Mouse (Mus musculus): ENCODE data around the gene Bcl2. TPM values are rescaled to one million over a fixed set of nuclear protein-coding genes. Genes with fewer than 3 reads are reported as not detected.

Bcl2 gene
- total and polyA plus RNA-seq, 3 experiments, result 4.5 to 13.6 (median 8.7) TPM

DNA sequence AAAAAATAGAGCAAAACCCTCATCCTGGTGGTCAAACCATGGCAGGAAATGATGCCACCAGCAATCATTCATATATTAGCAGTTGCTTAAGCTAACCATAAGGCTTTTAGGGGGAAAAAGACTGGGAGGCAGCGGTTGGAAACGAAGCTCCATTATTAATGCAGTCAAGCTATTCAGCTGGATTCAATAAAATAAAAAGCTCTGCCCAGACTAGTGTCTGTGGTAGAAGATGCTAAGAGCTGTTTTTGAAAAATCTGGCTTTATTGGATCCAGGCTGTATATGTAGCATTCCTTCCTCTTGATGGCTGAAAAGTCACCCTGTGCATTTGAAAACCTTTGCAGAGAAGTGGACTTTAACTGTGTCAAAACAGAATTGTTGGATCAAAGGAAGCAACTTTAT is 141.6 kb downstream of the Bcl2 start:
- in situ Hi-C loops (cut with MboI; ENCODE audit: low pct_ligation_motif_present, low pct_unique_long_range_greater_than_20kb, low sequenced_read_pairs), result loop anchor here (5.0 kb wide), 1 partner anchor 45 kb away; no protein-coding TSS in a partner anchor
- DNase-seq (ENCODE audit: extremely low read depth), result no peak
- dilution Hi-C loops (cut with MboI; ENCODE audit: extremely low pct_ligation_motif_present, extremely low pct_unique_long_range_greater_than_20kb, low sequenced_read_pairs), result no loop called here
- TF ChIP-seq TCF12 (IDR thresholded peaks at IDR 0.05; ENCODE audit: low read depth, low read length) (no peak), PAX5 (IDR thresholded peaks at IDR 0.05; ENCODE audit: low read length) (no peak), NRF1 (IDR thresholded peaks at IDR 0.05; ENCODE audit: low read depth, low read length) (no peak), USF2 (conservative IDR thresholded peaks at IDR 0.05; ENCODE audit: low read depth, low read length) (no peak), HCFC1 (IDR thresholded peaks at IDR 0.05; ENCODE audit: low read depth, low read length) (no peak), JUND (conservative IDR thresholded peaks at IDR 0.05; ENCODE audit: low read depth, low read length) (no peak), TBP (conservative IDR thresholded peaks at IDR 0.05; ENCODE audit: low read depth, low read length) (no peak), USF1 (IDR thresholded peaks at IDR 0.05; ENCODE audit: low read depth, low read length) (no peak), SMC3 (IDR thresholded peaks at IDR 0.05; ENCODE audit: low read depth, low read length) (no peak), JUN (IDR thresholded peaks at IDR 0.05; ENCODE audit: insufficient read depth, low read depth, low read length) (no peak), RCOR1 (conservative IDR thresholded peaks at IDR 0.05; ENCODE audit: low read depth, low read length) (no peak), POLR2AphosphoS2 (IDR thresholded peaks at IDR 0.05; ENCODE audit: low read depth, low read length) (no peak), CHD1 (IDR thresholded peaks at IDR 0.05; ENCODE audit: low read depth, low read length) (no peak), CTCF (conservative IDR thresholded peaks at IDR 0.05 in 1 of 2, IDR thresholded peaks at IDR 0.05 in 1 of 2; ENCODE audit: low read depth in 2 of 2, low read length in 2 of 2) (no peak), EP300 (IDR thresholded peaks at IDR 0.05; ENCODE audit: low read length) (no peak), ZKSCAN1 (IDR thresholded peaks at IDR 0.05; ENCODE audit: borderline replicate concordance, low read depth, low read length) (no peak), E2F4 (IDR thresholded peaks at IDR 0.05; ENCODE audit: insufficient replicate concordance, low read depth, low read length) (no peak)
- no peak overlapping the region for H3K27ac ChIP-seq (ENCODE audit: insufficient read depth, low read depth)
- H3K27me3 ChIP-seq (replicated peaks), result no peaks in the 10 kb centered on the region
- H3K4me1 ChIP-seq (ENCODE audit: control insufficient read depth in 1 of 2, insufficient read depth in 2 of 2), result peaks cover 22 to 61% of the 10 kb centered on the region in 2 experiments
- H3K36me3 ChIP-seq (replicated peaks in 1 of 2; ENCODE audit: control insufficient read depth in 1 of 2, insufficient read depth in 1 of 2, low read length in 1 of 2), result peaks cover 2 to 3% of the 10 kb centered on the region in 2 experiments
- H3K9ac ChIP-seq (ENCODE audit: insufficient read depth, low read depth), result no peak overlapping the region
- H3K4me2 ChIP-seq (ENCODE audit: insufficient read depth, low read depth, poor library complexity, severe bottlenecking), result no peak overlapping the region
- H3K79me2 ChIP-seq (replicated peaks; ENCODE audit: control insufficient read depth, extremely low read depth, insufficient read depth, poor library complexity, severe bottlenecking), result no peaks in the 10 kb centered on the region; the same call in 1 of the 2 replicates
- no peak overlapping the region for H3K4me3 ChIP-seq (replicated peaks in 1 of 3; ENCODE audit: low read depth in 2 of 3, low read length in 2 of 3, poor library complexity in 1 of 3)
- H3K9me3 ChIP-seq (replicated peaks; ENCODE audit: low read length), result no peaks in the 10 kb centered on the region

DNA sequence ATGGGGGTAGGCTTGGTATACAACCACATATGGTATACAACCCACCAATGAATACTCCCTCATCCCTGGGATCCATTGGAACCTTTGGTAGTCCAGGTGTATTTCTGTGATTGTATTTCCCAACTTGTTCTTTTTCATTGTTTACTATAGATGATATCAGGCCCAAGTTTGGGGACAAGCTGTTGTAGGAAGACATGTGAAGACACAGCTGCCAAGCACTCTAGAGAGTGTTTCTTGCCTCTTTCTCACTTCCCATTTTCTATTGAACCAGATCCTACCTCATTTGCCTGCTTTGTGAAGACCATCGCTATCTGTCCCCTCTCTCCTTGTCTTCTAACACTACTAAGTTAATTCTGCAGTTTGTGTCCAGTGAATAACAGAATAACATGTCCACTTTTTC is 143.2 kb downstream of the Bcl2 start:
- H3K9ac ChIP-seq (ENCODE audit: insufficient read depth, low read depth), result peak overlapping the region; percentile 69
- H3K4me2 ChIP-seq (ENCODE audit: insufficient read depth, low read depth, poor library complexity, severe bottlenecking), result peak overlapping the region; percentile 44
- H3K4me3 ChIP-seq (replicated peaks in 1 of 3; ENCODE audit: low read depth in 2 of 3, low read length in 2 of 3, poor library complexity in 1 of 3), result no peak overlapping the region
- peak overlapping the region; percentile 99 for H3K27ac ChIP-seq (ENCODE audit: insufficient read depth, low read depth)
- dilution Hi-C loops (cut with MboI; ENCODE audit: extremely low pct_ligation_motif_present, extremely low pct_unique_long_range_greater_than_20kb, low sequenced_read_pairs), result no loop called here
- H3K36me3 ChIP-seq (replicated peaks in 1 of 2; ENCODE audit: control insufficient read depth in 1 of 2, insufficient read depth in 1 of 2, low read length in 1 of 2), result peaks cover 0 to 2% of the 10 kb centered on the region in 2 experiments
- no peaks in the 10 kb centered on the region for H3K27me3 ChIP-seq (replicated peaks)
- in situ Hi-C loops (cut with MboI; ENCODE audit: low pct_ligation_motif_present, low pct_unique_long_range_greater_than_20kb, low sequenced_read_pairs), result loop anchor here (5.0 kb wide), 1 partner anchor 46 kb away; no protein-coding TSS in a partner anchor
- H3K9me3 ChIP-seq (replicated peaks; ENCODE audit: low read length), result no peaks in the 10 kb centered on the region
- H3K4me1 ChIP-seq (ENCODE audit: control insufficient read depth in 1 of 2, insufficient read depth in 2 of 2), result peaks cover 29 to 73% of the 10 kb centered on the region in 2 experiments
- DNase-seq (ENCODE audit: extremely low read depth), result peak; percentile 59
- no peaks in the 10 kb centered on the region; the same call in 1 of the 2 replicates for H3K79me2 ChIP-seq (replicated peaks; ENCODE audit: control insufficient read depth, extremely low read depth, insufficient read depth, poor library complexity, severe bottlenecking)
- TF ChIP-seq POLR2A (IDR thresholded peaks at IDR 0.05; ENCODE audit: low read depth, low read length) (no peak; the same call in 1 of the 2 replicates), MAZ (IDR thresholded peaks at IDR 0.05; ENCODE audit: low read depth, low read length) (peak; percentile 71; the same call in 1 of the 2 replicates), ZC3H11A (IDR thresholded peaks at IDR 0.05; ENCODE audit: low read depth, low read length) (no peak), MEF2A (IDR thresholded peaks at IDR 0.05; ENCODE audit: borderline replicate concordance, low read depth, low read length) (peak; percentile 71), USF2 (conservative IDR thresholded peaks at IDR 0.05; ENCODE audit: low read depth, low read length) (no peak), KAT2A (IDR thresholded peaks at IDR 0.05; ENCODE audit: insufficient replicate concordance, low read length) (no peak), SIN3A (IDR thresholded peaks at IDR 0.05; ENCODE audit: low read length) (peak; percentile 85), E2F4 (IDR thresholded peaks at IDR 0.05; ENCODE audit: insufficient replicate concordance, low read depth, low read length) (no peak), JUND (conservative IDR thresholded peaks at IDR 0.05; ENCODE audit: low read depth, low read length) (0 out of 2 replicates have a peak, but pooled peaks have one; percentile 44), MXI1 (IDR thresholded peaks at IDR 0.05; ENCODE audit: low read depth, low read length) (peak; percentile 69), CHD1 (IDR thresholded peaks at IDR 0.05; ENCODE audit: low read depth, low read length) (peak; percentile 67; the same call in 1 of the 2 replicates), ELF1 (IDR thresholded peaks at IDR 0.05; ENCODE audit: low read depth, low read length) (0 out of 2 replicates have a peak, but pooled peaks have one; percentile 22), TCF12 (IDR thresholded peaks at IDR 0.05; ENCODE audit: low read depth, low read length) (peak; percentile 90), MYC (IDR thresholded peaks at IDR 0.05; ENCODE audit: low read depth, low read length) (peak; percentile 89), EP300 (IDR thresholded peaks at IDR 0.05; ENCODE audit: low read length) (peak; percentile 98), TBP (conservative IDR thresholded peaks at IDR 0.05; ENCODE audit: low read depth, low read length) (0 out of 2 replicates have a peak, but pooled peaks have one; percentile 28), ZKSCAN1 (IDR thresholded peaks at IDR 0.05; ENCODE audit: borderline replicate concordance, low read depth, low read length) (no peak), BHLHE40 (IDR thresholded peaks at IDR 0.05; ENCODE audit: low read depth, low read length) (peak; percentile 86), JUN (IDR thresholded peaks at IDR 0.05; ENCODE audit: insufficient read depth, low read depth, low read length) (peak; percentile 27; the same call in 1 of the 2 replicates), SMC3 (IDR thresholded peaks at IDR 0.05; ENCODE audit: low read depth, low read length) (no peak; the same call in 1 of the 2 replicates), RAD21 (IDR thresholded peaks at IDR 0.05; ENCODE audit: low read depth, low read length) (peak; percentile 4; the same call in 1 of the 2 replicates), ETS1 (conservative IDR thresholded peaks at IDR 0.05; ENCODE audit: low read depth, low read length) (peak; percentile 87), IRF4 (IDR thresholded peaks at IDR 0.05; ENCODE audit: low read depth, low read length) (peak; percentile 98)
